Mouse (Mus musculus) midbrain, embryonic 10.5 days (tissue): ENCODE data around the gene Gpr25. TPM values are rescaled to one million over a fixed set of nuclear protein-coding genes. Genes with fewer than 3 reads are reported as not detected.

Source experiments
- polyA plus RNA-seq: library from polyadenylated mRNA; unstranded; fragments of >200 nt; fragmentation: Nextera tagmentation; extraction: Ambion mirVana; gene quantifications from 2 replicates; pipeline ENCODE4 v1.2.1, GENCODE M21; 2016

Gpr25 gene
- polyA plus RNA-seq, 1 experiment from 2014 or later, result not detected

Other genes starting within 250 kb of the Gpr25 start
- not detected in 2 replicates for gene Ascl5, start 210.1 kb downstream of the Gpr25 start, polyA plus RNA-seq
- 0.14 TPM in 1 of 2 replicates, not detected in the other for gene Cacna1s, start 208.1 kb downstream of the Gpr25 start, polyA plus RNA-seq
- gene Kif21b, start 129.5 kb downstream of the Gpr25 start, polyA plus RNA-seq, result 4.9 and 9.5 TPM in 2 replicates
- gene Mroh3, start 48.0 kb downstream of the Gpr25 start, polyA plus RNA-seq, result 0.22 TPM in 1 of 2 replicates, not detected in the other
- gene Inava, start 26.6 kb downstream of the Gpr25 start, polyA plus RNA-seq, result 17.6 and 18.8 TPM in 2 replicates
- 11.1 and 14.4 TPM in 2 replicates for gene Camsap2, start 85.2 kb upstream of the Gpr25 start, polyA plus RNA-seq
- gene Ddx59, start 154.4 kb upstream of the Gpr25 start, polyA plus RNA-seq, result 19.6 and 20.7 TPM in 2 replicates
- 7.1 and 8.3 TPM in 2 replicates for gene Kif14, start 205.5 kb upstream of the Gpr25 start, polyA plus RNA-seq